Mouse (Mus musculus) liver, embryonic 14.5 days (tissue): Measurements from ENCODE around the gene Spryd7. TPM values are rescaled to one million over a fixed set of nuclear protein-coding genes. Genes with fewer than 3 reads are reported as not detected.

ENCODE experiments used
- ATAC-seq: fragments of 200-750 bp; cut with Nextera tagmentation; 2 replicates; pipeline ENCODE4 v1.8.0; 2017; ENCODE audit warnings: moderate number of reproducible peaks, mild to moderate bottlenecking, moderate library complexity; ENCODE audit not compliant: insufficient read depth
- DNase-seq, 3 experiments: peaks; one replicate each; pipeline ENCODE4 v3.0.0-alpha.2; 2012 to 2013; ENCODE audit warnings: low read depth in 3 of 3, low spot score in 3 of 3
- H3K27ac ChIP-seq: fragments of 300-500 bp; sonication (generic); 2 replicates; pipeline ENCODE4 v1.5.1; 2014; ENCODE audit warnings: moderate library complexity, mild to moderate bottlenecking, control low read depth, inconsistent platforms
- H3K27me3 ChIP-seq: fragments of 300-500 bp; sonication (generic); 2 replicates; pipeline ENCODE4 v1.6.1; 2014; ENCODE audit warnings: mild to moderate bottlenecking, low read length, moderate library complexity; ENCODE audit not compliant: control insufficient read depth, insufficient read depth
- H3K36me3 ChIP-seq: fragments of 300-500 bp; sonication (generic); replicated peaks from 2 replicates; pipeline ENCODE4 v1.6.1; 2014; ENCODE audit warnings: low read depth; ENCODE audit not compliant: control insufficient read depth, insufficient read depth
- H3K4me1 ChIP-seq, 2 experiments: fragments of 200-500 bp in 1 of 2; fragments of 300-500 bp in 1 of 2; sonication (generic) in 1 of 2; replicated peaks; 2 replicates each; pipeline ENCODE4 v1.6.1; 2012 to 2014; ENCODE audit warnings: antibody characterized with exemption in 1 of 2, inconsistent platforms in 1 of 2, low read length in 1 of 2; ENCODE audit not compliant: control insufficient read depth in 2 of 2, insufficient read depth in 2 of 2
- H3K4me2 ChIP-seq: fragments of 300-500 bp; sonication (generic); 2 replicates; pipeline ENCODE4 v1.6.1; 2014; ENCODE audit warnings: low read depth, mild to moderate bottlenecking, control low read depth, moderate library complexity
- H3K4me3 ChIP-seq, 2 experiments: fragments of 200-500 bp in 1 of 2; fragments of 300-500 bp in 1 of 2; sonication (generic) in 1 of 2; 2 replicates each; pipeline ENCODE4 v1.5.1; 2012 to 2014; ENCODE audit warnings: low read depth in 2 of 2, low read length in 2 of 2, mild to moderate bottlenecking in 2 of 2, control low read depth in 1 of 2, inconsistent platforms in 1 of 2, moderate library complexity in 1 of 2; ENCODE audit not compliant: insufficient read depth in 1 of 2
- H3K9ac ChIP-seq: fragments of 300-500 bp; sonication (generic); replicated peaks from 2 replicates; pipeline ENCODE4 v1.6.1; 2014; ENCODE audit warnings: mild to moderate bottlenecking, control low read depth, moderate library complexity
- H3K9me3 ChIP-seq: fragments of 300-500 bp; sonication (generic); 2 replicates; pipeline ENCODE4 v1.6.1; 2016; ENCODE audit warnings: low read length, mixed read lengths; ENCODE audit not compliant: control insufficient read depth
- CTCF ChIP-seq: IDR thresholded peaks from 2 replicates; pipeline ENCODE4 v1.5.1; 2016; ENCODE audit warnings: antibody characterized with exemption, low read depth, control low read depth
- EP300 ChIP-seq: IDR thresholded peaks from 2 replicates; pipeline ENCODE4 v1.6.1; 2016; ENCODE audit warnings: antibody characterized with exemption, low read depth
- WGBS: fragments of 180-500 bp; shearing (Covaris S2); extraction: QIAGEN DNeasy Blood & Tissue Kit; methylation state at CpG from one replicate; pipeline ENCODE4 v1.1.7; 2014; ENCODE audit not compliant: insufficient replicate concordance; 5-methylcytosine and 5-hydroxymethylcytosine counted together
- polyA plus RNA-seq, 2 experiments: library from polyadenylated mRNA; depleted of rRNA in 1 of 2; stranded (reverse) in 1 of 2; unstranded in 1 of 2; fragments of >200 nt; fragmentation: Nextera tagmentation in 1 of 2; extraction: Ambion mirVana in 1 of 2; gene quantifications; 2 replicates each; pipeline versions ENCODE4 v1.2.1 to v1.2.3; 2012 to 2014

The Spryd7 gene
- polyA plus RNA-seq, 2 experiments, result 4.5 to 8.3 TPM

DNA sequence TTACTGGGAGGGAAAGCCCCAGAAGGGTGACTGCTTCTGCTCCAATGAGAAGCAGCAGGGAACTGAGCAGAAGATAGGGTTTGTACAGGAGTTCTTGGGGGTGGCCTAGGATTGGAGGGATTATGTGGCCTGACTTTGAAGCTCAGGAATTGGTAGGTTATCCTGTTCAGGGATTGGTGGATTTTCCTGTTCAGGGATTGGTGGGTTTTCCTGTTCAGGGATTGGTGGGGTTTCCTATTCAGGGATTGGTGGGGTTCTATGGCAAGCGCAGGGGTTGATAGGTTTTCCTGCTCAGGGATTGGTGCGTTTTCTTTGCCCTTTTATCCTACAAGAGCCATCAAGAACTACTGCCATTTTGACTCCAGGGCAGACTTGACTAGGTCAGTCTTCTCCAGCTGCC, 30.7 kb downstream of the Spryd7 start:
- 73% methylated on average over 2 of the region's 2 CpGs for WGBS
- no peak overlapping the region for H3K9ac ChIP-seq
- no peak for ATAC-seq

DNA sequence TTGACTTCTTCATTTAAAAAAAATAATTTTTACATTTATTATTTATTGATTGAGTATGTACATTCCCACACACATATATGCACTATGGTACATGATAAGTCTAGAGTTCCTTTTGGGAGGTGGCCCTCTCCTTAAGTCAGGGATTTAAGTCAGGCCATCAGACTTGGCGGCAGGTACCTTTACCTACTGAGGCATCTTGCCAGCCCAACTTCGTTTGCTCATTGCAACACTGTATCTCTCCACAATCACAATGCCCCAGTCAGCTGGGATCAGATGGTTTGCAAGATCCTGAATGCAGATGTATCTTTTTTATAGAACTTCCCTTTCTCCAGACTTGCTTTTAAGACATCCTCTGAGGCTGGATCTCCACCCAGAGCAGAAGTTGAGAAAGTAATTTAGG, 32.9 kb downstream of the Spryd7 start:
- H3K27ac ChIP-seq, result no peak overlapping the region
- DNase-seq (no peak), ATAC-seq (no peak)
- TF ChIP-seq EP300, result no peak
- no peak for TF ChIP-seq CTCF
- no peaks in the 10 kb centered on the region for H3K36me3 ChIP-seq
- H3K4me3 ChIP-seq, result no peak overlapping the region
- H3K9me3 ChIP-seq, result no peaks in the 10 kb centered on the region
- no peaks in the 10 kb centered on the region for H3K27me3 ChIP-seq
- H3K9ac ChIP-seq, result no peak overlapping the region
- WGBS, result 59% methylated on average over 2 of the region's 2 CpGs
- H3K4me2 ChIP-seq, result no peak overlapping the region
- H3K4me1 ChIP-seq, result no peaks in the 10 kb centered on the region

More for the DNA sequence above, 30.7 kb downstream of the Spryd7 start:
- TF ChIP-seq CTCF, result no peak
- no peak for TF ChIP-seq EP300
- Histone ChIP-seq H3K27me3 (no peaks in the 10 kb centered on the region), H3K36me3 (no peaks in the 10 kb centered on the region), H3K4me3 (no peak overlapping the region), H3K9me3 (no peaks in the 10 kb centered on the region), H3K4me1 (0 out of 4 replicates have a peak, but pooled peaks cover 0 to 2% of the 10 kb centered on the region in 2 experiments), H3K27ac (no peak overlapping the region), H3K4me2 (no peak overlapping the region)
- DNase-seq, result no peak

DNA sequence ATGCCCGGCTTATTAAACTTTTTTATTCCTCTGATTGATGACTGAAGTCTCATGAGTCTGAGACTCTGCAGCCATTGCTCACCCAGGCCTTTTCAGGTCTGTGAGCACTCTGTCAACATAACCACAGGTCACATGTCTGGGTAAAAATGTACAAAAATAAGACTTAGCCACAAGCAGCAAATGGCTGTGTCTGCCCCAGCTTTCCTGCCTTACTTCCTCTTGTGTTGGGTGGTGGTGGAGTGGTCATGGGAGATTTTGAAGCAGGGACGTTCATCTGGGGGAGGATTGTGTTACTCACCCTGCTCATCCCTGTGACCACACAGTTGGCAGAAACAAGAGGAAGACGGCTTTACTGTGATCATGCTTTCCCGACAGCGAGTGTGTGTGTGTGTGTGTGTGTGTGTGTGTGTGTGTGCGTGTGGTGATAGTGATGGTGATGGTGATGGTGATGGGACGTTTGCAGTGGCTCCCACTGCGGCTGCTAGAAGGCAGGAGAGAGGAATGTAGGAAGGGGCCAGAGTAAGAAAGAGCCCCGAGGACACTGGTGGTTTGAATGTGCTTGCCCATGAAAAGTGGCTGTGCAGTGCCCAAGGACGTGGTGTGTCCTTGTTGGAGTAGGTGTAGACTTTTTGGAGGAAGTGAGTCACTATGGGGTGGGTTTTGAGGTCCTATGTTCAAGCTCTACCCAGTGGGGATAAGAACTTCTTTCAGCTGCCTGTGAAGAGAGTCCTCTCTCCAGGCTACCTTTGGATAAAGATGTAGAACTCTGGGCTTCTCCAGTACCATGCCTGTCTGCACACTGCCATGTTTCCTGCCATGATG, 37.8 kb downstream of the Spryd7 start:
- ATAC-seq (no peak), DNase-seq (peak in 1 of 3 experiments; percentile 33)
- Histone ChIP-seq H3K36me3 (no peaks in the 10 kb centered on the region), H3K9me3 (no peaks in the 10 kb centered on the region), H3K4me2 (no peak overlapping the region), H3K27me3 (no peaks in the 10 kb centered on the region), H3K27ac (no peak overlapping the region), H3K4me1 (peaks cover 7 to 9% of the 10 kb centered on the region in 2 experiments), H3K4me3 (no peak overlapping the region), H3K9ac (no peak overlapping the region)
- TF ChIP-seq EP300 (no peak), CTCF (no peak)
- WGBS, result 27% methylated on average over 10 of the region's 10 CpGs

DNA sequence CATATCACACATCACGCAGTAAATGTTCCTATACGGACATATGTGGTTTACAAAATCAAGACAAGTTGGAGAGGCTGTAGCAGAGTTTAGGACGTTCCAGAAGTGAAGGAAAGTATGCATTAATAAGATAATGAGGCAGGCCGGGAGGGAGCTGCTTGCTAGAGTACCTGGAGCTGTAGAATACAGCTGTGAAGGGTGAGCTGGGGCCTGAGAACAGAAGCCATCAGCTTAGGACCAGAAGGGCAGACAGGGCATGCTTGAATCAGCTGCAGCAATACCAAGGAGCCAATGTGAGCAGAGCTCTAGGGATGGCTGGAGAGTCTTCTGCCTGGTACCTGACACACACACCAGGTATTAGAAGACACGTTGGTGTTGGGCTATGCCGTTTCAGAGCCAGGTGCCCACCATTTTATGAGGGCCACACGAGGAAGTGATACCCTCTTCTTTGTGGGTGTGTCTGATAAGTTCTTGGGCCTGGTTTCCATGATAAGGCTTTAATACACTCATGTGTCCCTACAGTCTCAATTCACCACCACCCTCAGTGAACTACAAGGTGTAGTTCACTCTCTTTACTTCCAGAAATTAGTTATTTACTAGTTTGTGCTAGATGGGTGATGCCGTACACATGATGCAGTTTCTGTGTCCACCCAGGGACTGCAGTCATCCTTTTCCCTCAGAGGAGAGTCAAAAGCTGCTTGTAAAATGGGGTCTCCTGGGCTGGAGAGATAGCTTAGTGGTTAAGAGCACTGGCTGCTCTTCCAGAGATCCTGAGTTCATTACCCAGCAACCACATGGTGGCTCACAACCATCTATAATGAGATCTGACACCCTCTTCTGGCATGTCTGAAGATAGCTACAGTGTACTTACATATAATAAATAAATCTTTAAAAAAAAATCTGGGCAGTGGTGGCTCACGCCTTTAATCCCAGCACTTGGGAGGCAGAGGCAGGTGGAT, 39.9 kb downstream of the Spryd7 start:
- peak in 1 of 3 experiments; percentile 22 for DNase-seq
- 0 out of 2 replicates have a peak overlapping the region, but pooled peaks have one; percentile 12 for H3K27ac ChIP-seq
- H3K4me1 ChIP-seq, result peaks cover 7 to 9% of the 10 kb centered on the region in 2 experiments
- TF ChIP-seq EP300 (0 out of 2 replicates have a peak, but pooled peaks have one; percentile 30), CTCF (no peak)
- H3K4me3 ChIP-seq, result no peak overlapping the region
- H3K27me3 ChIP-seq, result no peaks in the 10 kb centered on the region
- H3K9me3 ChIP-seq, result no peaks in the 10 kb centered on the region
- 24% methylated on average over 9 of the region's 9 CpGs for WGBS
- H3K36me3 ChIP-seq, result no peaks in the 10 kb centered on the region
- H3K9ac ChIP-seq, result no peak overlapping the region
- H3K4me2 ChIP-seq, result peak overlapping the region; percentile 39
- peak; percentile 86 for ATAC-seq

DNA sequence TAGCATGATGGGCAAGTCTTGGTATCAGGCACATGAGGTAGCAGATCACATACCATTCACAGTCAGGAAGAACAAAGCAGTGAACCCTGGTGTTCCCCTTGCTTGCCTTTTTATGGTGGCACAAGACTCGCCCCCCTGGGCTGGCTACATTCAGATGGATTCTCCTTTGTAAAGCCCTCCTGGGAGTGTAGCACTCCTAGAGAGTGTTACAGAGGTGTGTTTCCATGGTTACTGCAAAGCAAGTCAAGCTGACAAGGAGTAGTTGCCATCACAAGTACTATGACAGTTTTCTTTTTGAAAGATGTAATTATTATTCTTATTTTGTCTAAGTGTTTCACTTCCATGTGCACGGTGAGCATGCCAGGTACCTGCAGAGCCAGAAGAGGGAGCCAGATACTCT, 45.2 kb downstream of the Spryd7 start:
- H3K36me3 ChIP-seq, result no peaks in the 10 kb centered on the region
- ATAC-seq (no peak), DNase-seq (no peak)
- no peak overlapping the region for H3K9ac ChIP-seq
- H3K9me3 ChIP-seq, result no peaks in the 10 kb centered on the region
- no peak overlapping the region for H3K4me3 ChIP-seq
- no peak for TF ChIP-seq EP300
- TF ChIP-seq CTCF, result no peak
- 69% methylated on average over 2 of the region's 2 CpGs for WGBS
- no peak overlapping the region for H3K4me2 ChIP-seq
- no peaks in the 10 kb centered on the region for H3K27me3 ChIP-seq
- H3K27ac ChIP-seq, result no peak overlapping the region
- peaks cover 1 to 2% of the 10 kb centered on the region in 2 experiments; a peak in 3 of 4 replicates for H3K4me1 ChIP-seq
